Mouse (Mus musculus) kidney, postnatal 10 days (tissue): ENCODE data around the gene Atp8a1.

Source experiments
- DNase-seq: peaks from one replicate; pipeline ENCODE4 v3.0.0; 2021; ENCODE audit warnings: mixed read lengths

Gene Atp8a1

GRCm38 (mm10) chr5:67669436-67669896 is 177.8 kb downstream of the Atp8a1 start:
- DNase-seq = peak; percentile 27

GRCm38 (mm10) chr5:67662715-67663114 is 184.5 kb downstream of the Atp8a1 start:
- no peak for DNase-seq

GRCm38 (mm10) chr5:67659864-67660263 is 187.4 kb downstream of the Atp8a1 start:
- DNase-seq = no peak

GRCm38 (mm10) chr5:67656821-67657259 is 190.4 kb downstream of the Atp8a1 start:
- no peak for DNase-seq

- DNase-seq = peak; percentile 13
These were observed 191.3 kb downstream of the Atp8a1 start for GRCm38 (mm10) chr5:67655696-67656519.

GRCm38 (mm10) chr5:67654572-67654971 is 192.7 kb downstream of the Atp8a1 start:
- DNase-seq = no peak

GRCm38 (mm10) chr5:67653543-67653942 is 193.7 kb downstream of the Atp8a1 start:
- no peak for DNase-seq

- DNase-seq = no peak
These were observed 194.8 kb downstream of the Atp8a1 start for GRCm38 (mm10) chr5:67652468-67652867.

GRCm38 (mm10) chr5:67650021-67650420 is 197.2 kb downstream of the Atp8a1 start:
- DNase-seq = no peak

- DNase-seq = no peak
These were observed 198.1 kb downstream of the Atp8a1 start for GRCm38 (mm10) chr5:67649156-67649555.

- DNase-seq = peak; percentile 35
These were observed 199.7 kb downstream of the Atp8a1 start for GRCm38 (mm10) chr5:67647568-67647967.

GRCm38 (mm10) chr5:67646756-67647529 is 200.3 kb downstream of the Atp8a1 start:
- no peak for DNase-seq

- no peak for DNase-seq
These were observed 203.5 kb downstream of the Atp8a1 start for GRCm38 (mm10) chr5:67643537-67644255.

GRCm38 (mm10) chr5:67641406-67642120 is 205.7 kb downstream of the Atp8a1 start:
- peak; percentile 33 for DNase-seq

GRCm38 (mm10) chr5:67640596-67641312 is 206.5 kb downstream of the Atp8a1 start:
- no peak for DNase-seq

GRCm38 (mm10) chr5:67634339-67634738 is 212.9 kb downstream of the Atp8a1 start:
- no peak for DNase-seq

GRCm38 (mm10) chr5:67633831-67634268 is 213.4 kb downstream of the Atp8a1 start:
- peak; percentile 11 for DNase-seq

- no peak for DNase-seq
These were observed 214.0 kb downstream of the Atp8a1 start for GRCm38 (mm10) chr5:67633138-67633782.

GRCm38 (mm10) chr5:67631261-67631660 is 216.0 kb downstream of the Atp8a1 start:
- no peak for DNase-seq

- no peak for DNase-seq
These were observed 217.4 kb downstream of the Atp8a1 start for GRCm38 (mm10) chr5:67629861-67630260.

GRCm38 (mm10) chr5:67629440-67629839 is 217.8 kb downstream of the Atp8a1 start:
- no peak for DNase-seq
